Mouse (Mus musculus) CD4-positive, CD25-positive, alpha-beta regulatory T cell, adult 2 months (primary cell): ENCODE measurements around the gene Slc26a1.

Experiments used
- DNase-seq: peaks from one replicate; pipeline ENCODE4 v3.0.0-alpha.2; 2012; ENCODE audit warnings: low read depth, low spot score

Gene Slc26a1

GRCm38 (mm10) chr5:108675251-108675816, at the start of gene Slc26a1:
Gene Slc26a1, minus strand, starts transcription at chr5:108675569.
- no peak for DNase-seq

GRCm38 (mm10) chr5:108724006-108724405, 48.6 kb upstream of the Slc26a1 start:
- no peak for DNase-seq

GRCm38 (mm10) chr5:108719761-108720160, 44.4 kb upstream of the Slc26a1 start:
- DNase-seq, result no peak

GRCm38 (mm10) chr5:108718051-108718450, 42.7 kb upstream of the Slc26a1 start:
- no peak for DNase-seq

GRCm38 (mm10) chr5:108715974-108716373, 40.6 kb upstream of the Slc26a1 start:
- DNase-seq, result no peak

GRCm38 (mm10) chr5:108714149-108714548, 38.8 kb upstream of the Slc26a1 start:
- DNase-seq, result no peak

GRCm38 (mm10) chr5:108713691-108714090, 38.3 kb upstream of the Slc26a1 start:
- DNase-seq, result no peak

- no peak for DNase-seq
Observed at GRCm38 (mm10) chr5:108713096-108713495, 37.7 kb upstream of the Slc26a1 start.

GRCm38 (mm10) chr5:108711968-108712367, 36.6 kb upstream of the Slc26a1 start:
- DNase-seq, result no peak

GRCm38 (mm10) chr5:108708981-108709731, 33.8 kb upstream of the Slc26a1 start:
- no peak for DNase-seq

- no peak for DNase-seq
Observed at GRCm38 (mm10) chr5:108708419-108708818, 33.0 kb upstream of the Slc26a1 start.

GRCm38 (mm10) chr5:108707758-108708157, 32.4 kb upstream of the Slc26a1 start:
- DNase-seq, result no peak

- DNase-seq, result no peak
Observed at GRCm38 (mm10) chr5:108703754-108704626, 28.6 kb upstream of the Slc26a1 start.

GRCm38 (mm10) chr5:108701341-108702021, 26.1 kb upstream of the Slc26a1 start:
- no peak for DNase-seq

GRCm38 (mm10) chr5:108700346-108700745, 25.0 kb upstream of the Slc26a1 start:
- no peak for DNase-seq

- no peak for DNase-seq
Observed at GRCm38 (mm10) chr5:108697341-108697753, 22.0 kb upstream of the Slc26a1 start.

GRCm38 (mm10) chr5:108696542-108696941, 21.2 kb upstream of the Slc26a1 start:
- no peak for DNase-seq

GRCm38 (mm10) chr5:108695861-108696260, 20.5 kb upstream of the Slc26a1 start:
- DNase-seq, result no peak

GRCm38 (mm10) chr5:108694352-108695261, 19.2 kb upstream of the Slc26a1 start:
- peak; percentile 47 for DNase-seq

GRCm38 (mm10) chr5:108693872-108694288, 18.5 kb upstream of the Slc26a1 start:
- peak; percentile 95 for DNase-seq

GRCm38 (mm10) chr5:108692271-108692670, 16.9 kb upstream of the Slc26a1 start, which contains the start of gene Fgfrl1:
Gene Fgfrl1, plus strand, starts transcription at chr5:108692382.
- peak; percentile 87 for DNase-seq
